Mouse (Mus musculus) thymus, postnatal 0 days (tissue): ENCODE data around the gene Borcs8. TPM values are rescaled to one million over a fixed set of nuclear protein-coding genes. Genes with fewer than 3 reads are reported as not detected.

Source experiments
- DNase-seq: peaks from one replicate; pipeline ENCODE4 v3.0.0-alpha.2; 2015; ENCODE audit warnings: low spot score
- polyA plus RNA-seq: library from polyadenylated mRNA; unstranded; fragments of >200 nt; fragmentation: Nextera tagmentation; extraction: Ambion mirVana; gene quantifications from 2 replicates; pipeline ENCODE4 v1.2.1, GENCODE M21; 2015

Borcs8 gene
- polyA plus RNA-seq, 1 experiment from 2014 or later: 67.0 TPM

GRCm38 (mm10) chr8:70134086-70134485 is 5.2 kb upstream of the Borcs8 start:
- DNase-seq: no peak

- no peak for DNase-seq
Measured at GRCm38 (mm10) chr8:70134931-70135330, 4.4 kb upstream of the Borcs8 start.

DNA sequence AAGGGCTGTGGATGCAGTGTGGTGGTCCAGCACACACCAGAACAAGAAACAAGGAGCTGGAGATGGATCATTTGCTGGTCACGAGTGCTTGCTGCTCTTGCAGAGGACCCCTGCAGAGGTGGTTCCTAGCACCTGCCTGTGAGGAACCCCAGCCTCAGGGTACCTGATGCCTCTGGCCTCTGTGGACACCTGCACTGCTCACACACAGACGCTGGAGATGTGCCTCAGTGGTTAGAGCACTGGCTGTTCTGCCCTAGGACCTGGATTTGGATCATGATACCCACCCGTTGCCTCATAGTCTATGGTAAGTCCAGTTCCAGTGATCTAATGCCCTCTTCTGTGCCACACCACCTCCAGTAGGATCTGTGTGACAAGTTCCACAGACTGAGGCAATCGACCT is 2.7 kb upstream of the Borcs8 start:
- no peak for DNase-seq

DNA sequence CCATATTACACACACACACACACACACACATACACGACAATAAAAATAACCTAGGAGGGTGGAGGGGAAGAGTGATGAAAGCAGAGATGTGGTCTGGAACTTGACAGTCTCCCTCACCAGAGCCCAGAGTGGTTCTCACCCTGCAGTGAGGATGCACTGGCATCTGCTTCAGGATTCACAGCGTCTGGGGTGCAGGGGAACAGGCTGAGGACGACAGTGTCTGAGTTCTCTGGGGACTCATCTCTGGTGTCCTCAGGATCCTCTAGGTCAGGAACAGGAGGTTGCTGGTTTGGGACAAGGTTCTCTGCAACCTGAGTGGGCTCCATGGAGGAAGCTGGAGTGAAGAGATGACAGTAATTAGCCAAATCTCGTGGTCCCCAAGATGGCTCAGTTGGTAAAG is 1.4 kb upstream of the Borcs8 start:
- no peak for DNase-seq

DNA sequence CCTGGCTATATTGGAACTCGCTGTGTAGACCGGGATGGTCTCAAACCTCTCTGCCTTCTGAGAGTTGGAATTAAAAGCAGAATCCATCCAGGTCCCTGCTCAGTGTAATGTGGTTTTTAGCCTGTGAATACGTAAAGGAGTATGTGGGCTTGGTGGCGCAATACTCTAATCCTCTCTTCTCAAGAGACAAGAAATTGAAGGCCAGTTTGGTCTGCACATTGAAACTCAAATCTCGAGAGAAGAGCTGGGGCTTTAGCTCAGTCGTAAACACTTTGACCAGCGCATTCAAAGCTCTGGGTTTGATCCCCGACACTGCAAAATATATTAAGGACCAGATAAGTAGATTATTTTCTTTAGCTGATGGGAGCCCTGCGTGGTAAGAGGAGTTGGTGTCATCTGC is 682 bp downstream of the Borcs8 start:
- DNase-seq: peak; percentile 32

- peak; percentile 85 for DNase-seq
Measured at GRCm38 (mm10) chr8:70147678-70148607, 8.6 kb downstream of the Borcs8 start.

- no peak for DNase-seq
Measured at GRCm38 (mm10) chr8:70150158-70150557, 10.9 kb downstream of the Borcs8 start.

DNA sequence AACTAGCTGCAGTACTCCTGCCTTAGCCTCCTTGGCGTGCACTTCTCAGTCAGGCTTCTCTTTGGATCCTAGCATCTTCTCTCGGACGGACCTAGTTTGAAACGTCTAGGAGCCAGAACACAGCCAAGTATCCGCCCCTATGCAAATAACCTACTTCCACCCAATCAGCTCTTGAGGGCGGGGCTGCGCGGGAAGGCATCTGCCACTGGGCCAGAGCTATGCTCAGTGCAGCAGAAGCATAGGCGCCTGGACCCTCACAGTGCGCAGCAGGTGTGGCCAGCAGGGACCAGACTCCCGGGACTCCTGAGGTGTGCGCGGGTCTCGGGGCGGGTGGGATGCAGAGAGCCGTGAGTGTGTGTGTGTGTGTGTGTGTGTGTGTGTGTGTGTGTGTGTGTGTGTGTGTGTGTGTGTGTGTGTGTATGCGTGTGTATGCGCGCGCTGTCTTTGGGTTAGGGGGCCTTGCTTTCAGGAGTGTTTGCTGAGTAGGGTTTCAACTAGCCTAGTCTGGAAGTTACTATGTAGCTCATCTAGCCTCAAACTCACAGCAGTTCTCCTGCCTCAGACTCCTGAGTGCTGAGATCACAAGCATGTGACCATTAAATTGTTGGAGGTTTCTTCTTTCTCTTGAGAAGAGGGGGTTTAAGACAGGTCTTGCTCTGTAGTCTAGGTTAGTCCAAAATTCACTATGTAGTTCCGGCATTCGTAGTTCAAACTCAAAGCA is 13.4 kb downstream of the Borcs8 start:
- DNase-seq: peak; percentile 90

GRCm38 (mm10) chr8:70157240-70157800 is 18.0 kb downstream of the Borcs8 start:
- no peak for DNase-seq

DNA sequence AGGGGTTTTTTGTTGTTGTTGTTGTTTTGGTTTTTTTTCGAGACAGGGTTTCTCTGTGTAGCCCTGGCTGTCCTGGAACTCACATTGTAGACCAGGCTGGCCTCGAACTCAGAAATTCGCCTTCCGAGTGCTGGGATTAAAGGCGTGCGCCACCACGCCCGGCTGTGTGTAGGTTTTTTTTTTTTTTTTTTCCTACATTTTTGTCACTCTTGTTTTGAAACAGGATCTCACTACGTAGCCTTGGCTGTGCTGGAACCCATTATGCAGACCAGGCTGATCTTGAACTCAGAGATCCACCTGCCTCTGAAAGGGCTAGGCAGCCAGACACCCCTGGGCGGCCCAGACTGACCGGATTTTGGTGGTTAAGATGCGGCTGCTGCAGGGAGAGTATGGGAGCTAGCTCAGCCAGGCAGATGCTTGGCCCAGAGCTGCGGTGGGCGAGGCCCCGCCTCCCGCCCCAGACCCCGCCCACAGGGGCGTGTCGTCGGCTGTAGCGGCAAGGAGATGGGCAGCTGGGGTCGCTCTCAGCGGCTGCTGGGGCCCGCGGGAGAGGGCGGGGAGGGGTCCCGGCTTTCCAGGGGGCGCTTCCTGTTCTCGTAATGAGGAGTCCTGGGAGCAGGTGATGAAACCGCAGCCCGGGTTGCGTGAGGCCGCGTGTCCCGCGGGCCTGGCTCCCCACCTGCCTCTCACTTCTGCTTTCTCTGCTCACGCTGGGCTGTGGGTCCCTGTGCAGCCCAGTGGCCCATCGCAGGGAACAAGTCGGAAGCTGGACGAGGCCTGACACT is 19.0 kb downstream of the Borcs8 start:
- peak; percentile 91 for DNase-seq

GRCm38 (mm10) chr8:70159211-70159610 is 19.9 kb downstream of the Borcs8 start:
- DNase-seq: no peak

GRCm38 (mm10) chr8:70160015-70160414 is 20.7 kb downstream of the Borcs8 start:
- peak; percentile 68 for DNase-seq

DNA sequence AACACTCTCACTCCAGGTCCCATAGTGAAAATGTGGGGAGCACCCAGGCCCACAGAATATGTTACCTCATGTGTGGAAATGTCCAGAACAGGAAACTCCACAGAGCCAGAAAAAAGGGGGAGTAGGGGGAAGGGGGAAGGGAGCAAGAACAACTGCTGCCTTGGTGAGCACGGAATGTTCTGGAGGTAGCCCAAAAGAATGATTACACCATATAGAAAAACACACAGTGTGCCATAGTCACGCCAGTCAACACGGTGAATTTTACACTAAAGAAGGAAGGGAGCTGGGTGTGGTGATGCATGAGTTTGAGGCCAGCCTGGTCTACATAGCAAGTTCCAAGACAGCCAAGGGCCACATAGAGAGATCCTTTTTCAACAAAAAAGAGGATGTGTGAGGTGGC is 24.0 kb downstream of the Borcs8 start:
- DNase-seq: no peak

GRCm38 (mm10) chr8:70166504-70167110 is 27.3 kb downstream of the Borcs8 start:
- peak; percentile 89 for DNase-seq

GRCm38 (mm10) chr8:70170116-70170515 is 30.8 kb downstream of the Borcs8 start:
- DNase-seq: no peak

- no peak for DNase-seq
Measured at GRCm38 (mm10) chr8:70170748-70171147, 31.4 kb downstream of the Borcs8 start.

DNA sequence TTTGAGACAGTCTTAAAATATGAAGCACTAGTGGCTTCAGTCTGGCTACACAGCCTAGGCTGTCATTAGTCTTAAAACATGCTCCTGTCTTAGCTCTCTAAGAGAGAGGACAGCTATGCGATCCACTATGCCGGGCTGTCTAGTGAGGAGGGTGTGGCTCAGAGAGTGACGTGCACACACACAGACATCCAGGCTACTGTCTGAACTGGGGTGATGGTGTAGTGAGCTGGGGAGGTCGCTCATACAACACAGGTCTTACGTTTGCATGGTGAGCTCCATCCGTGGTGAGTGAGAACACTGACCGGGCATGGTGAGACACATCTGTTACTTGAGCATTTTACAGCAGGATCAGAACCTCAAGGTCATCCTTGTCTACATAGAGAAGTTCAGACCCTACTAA is 31.9 kb downstream of the Borcs8 start:
- DNase-seq: no peak

GRCm38 (mm10) chr8:70172043-70172681 is 32.9 kb downstream of the Borcs8 start, which contains the start of gene Tmem161a:
Gene Tmem161a (plus strand): TSS chr8:70172356.
- peak; percentile 93 for DNase-seq

DNA sequence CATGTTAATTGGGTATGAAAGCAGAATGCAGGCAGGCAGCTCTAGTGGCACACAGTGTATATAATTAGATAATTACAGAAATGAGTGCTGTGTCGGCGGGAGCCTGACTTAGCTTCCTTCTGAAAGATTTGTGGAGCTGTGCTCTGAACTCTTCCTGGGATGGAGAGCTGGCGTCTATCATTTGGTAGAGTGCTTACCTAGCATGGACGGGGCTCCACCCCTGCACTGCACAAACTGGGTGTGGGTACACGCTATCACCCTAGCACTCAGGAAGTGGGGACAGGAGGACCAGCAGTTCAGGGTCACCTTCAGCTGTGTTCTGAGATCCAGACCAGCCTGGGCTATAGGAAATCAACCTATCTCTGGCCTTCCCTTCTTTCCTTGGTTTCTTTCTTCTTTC is 34.0 kb downstream of the Borcs8 start:
- no peak for DNase-seq

DNA sequence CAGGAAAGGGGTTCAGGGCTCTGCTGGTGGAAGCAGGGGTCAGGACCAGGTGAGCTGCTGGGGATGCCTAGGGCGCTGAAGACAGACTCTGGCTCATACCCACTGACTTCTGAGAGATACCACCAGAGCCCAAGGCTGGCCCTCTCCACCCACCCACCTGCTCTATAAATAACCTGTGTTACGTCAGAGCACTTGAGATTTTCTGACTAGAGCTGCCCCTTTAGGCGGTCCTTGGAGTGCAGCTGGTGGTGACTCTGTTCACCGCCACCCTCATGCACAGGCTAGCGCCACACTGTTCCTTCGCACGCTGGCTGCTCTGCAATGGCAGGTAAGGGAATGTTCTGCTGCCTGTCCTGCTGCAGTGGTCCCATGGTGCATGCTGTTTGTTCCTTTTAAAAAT is 34.8 kb downstream of the Borcs8 start:
- DNase-seq: no peak
